Mouse (Mus musculus): Measurements from ENCODE around the gene Zfp101.

- TF ChIP-seq GATA1 (IDR thresholded peaks at IDR 0.05; ENCODE audit: low read length) (no peak), TAL1 (IDR thresholded peaks at IDR 0.05; ENCODE audit: low read length) (no peak)
Measured at GRCm38 (mm10) chr17:33372795-33373194, 21.6 kb downstream of the Zfp101 start.

Data from erythroblast, embryonic 14.5 days (primary cell).